Mouse (Mus musculus): ENCODE results near the gene Kdm4a. TPM values are rescaled to one million over a fixed set of nuclear protein-coding genes. Genes with fewer than 3 reads are reported as not detected.
A peak's percentile ranks its signal among the peaks of the same experiment; 100 is the strongest.

The Kdm4a gene
- polyA plus RNA-seq, 1 experiment, result 2.6 TPM

DNA sequence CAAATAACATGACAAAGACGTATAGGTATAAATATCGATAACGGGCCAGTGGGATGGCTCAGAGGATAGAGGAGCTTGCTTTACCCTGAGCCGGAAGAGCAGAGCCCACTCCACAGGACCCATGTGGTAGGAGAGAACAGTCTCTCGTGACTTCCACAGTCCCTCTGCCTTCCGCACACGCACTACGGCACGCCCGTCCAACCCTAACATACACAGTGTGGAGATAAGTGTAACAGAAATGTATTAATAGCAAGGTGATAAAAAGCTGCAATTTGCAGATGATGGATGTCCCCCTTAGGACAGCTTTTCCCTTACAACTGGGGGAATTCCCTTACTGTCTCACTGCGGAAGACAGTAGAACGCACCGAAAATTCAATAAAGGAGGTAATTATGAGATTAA is 70.2 kb downstream of the Kdm4a start:
- no peak for TF ChIP-seq GATA1 (IDR thresholded peaks at IDR 0.05; ENCODE audit: low read length)
- peaks cover 43% of the 10 kb centered on the region for H3K4me1 ChIP-seq (ENCODE audit: control insufficient read depth)
- H3K36me3 ChIP-seq (ENCODE audit: control insufficient read depth), result peaks cover 19% of the 10 kb centered on the region
- H3K9me3 ChIP-seq (ENCODE audit: control insufficient read depth, low read length), result peaks cover 4% of the 10 kb centered on the region; the same call in 1 of the 2 replicates
- peak overlapping the region; percentile 16 for H3K4me3 ChIP-seq (replicated peaks)
- H3K27me3 ChIP-seq (ENCODE audit: control insufficient read depth), result no peaks in the 10 kb centered on the region

DNA sequence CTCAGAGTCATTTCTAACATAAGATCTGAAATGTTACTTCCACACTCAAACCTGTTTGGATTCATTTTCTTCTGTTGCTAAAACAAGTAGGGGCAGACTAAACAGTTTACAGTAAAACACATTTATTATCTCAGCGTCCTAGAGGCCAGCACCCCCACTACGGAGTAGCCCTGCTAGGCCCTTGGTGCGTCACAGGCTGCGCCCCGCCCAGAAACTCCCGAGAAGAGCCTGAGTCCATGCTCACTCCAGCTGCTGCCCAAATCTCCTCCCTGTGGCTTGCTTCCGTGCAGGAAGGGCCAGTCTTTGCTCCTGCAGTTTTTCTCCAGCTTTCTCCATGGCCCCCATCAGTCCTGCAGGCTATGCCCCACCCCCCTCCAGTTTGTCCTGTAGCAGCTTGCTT is 71.1 kb downstream of the Kdm4a start:
- H3K9me3 ChIP-seq (ENCODE audit: control insufficient read depth, low read length), result peaks cover 4% of the 10 kb centered on the region; the same call in 1 of the 2 replicates
- H3K27me3 ChIP-seq (ENCODE audit: control insufficient read depth), result no peaks in the 10 kb centered on the region
- peaks cover 43% of the 10 kb centered on the region for H3K4me1 ChIP-seq (ENCODE audit: control insufficient read depth)
- H3K36me3 ChIP-seq (ENCODE audit: control insufficient read depth), result peaks cover 19% of the 10 kb centered on the region
- no peak for TF ChIP-seq TAL1 (IDR thresholded peaks at IDR 0.05; ENCODE audit: low read length)
- TF ChIP-seq GATA1 (IDR thresholded peaks at IDR 0.05; ENCODE audit: low read length), result no peak
- H3K4me3 ChIP-seq (replicated peaks), result no peak overlapping the region

- peaks cover 30% of the 10 kb centered on the region for H3K4me1 ChIP-seq (ENCODE audit: control insufficient read depth)
- peaks cover 21% of the 10 kb centered on the region for H3K36me3 ChIP-seq (ENCODE audit: control insufficient read depth)
These were observed 74.4 kb downstream of the Kdm4a start for GRCm38 (mm10) chr4:118105256-118106053.

DNA sequence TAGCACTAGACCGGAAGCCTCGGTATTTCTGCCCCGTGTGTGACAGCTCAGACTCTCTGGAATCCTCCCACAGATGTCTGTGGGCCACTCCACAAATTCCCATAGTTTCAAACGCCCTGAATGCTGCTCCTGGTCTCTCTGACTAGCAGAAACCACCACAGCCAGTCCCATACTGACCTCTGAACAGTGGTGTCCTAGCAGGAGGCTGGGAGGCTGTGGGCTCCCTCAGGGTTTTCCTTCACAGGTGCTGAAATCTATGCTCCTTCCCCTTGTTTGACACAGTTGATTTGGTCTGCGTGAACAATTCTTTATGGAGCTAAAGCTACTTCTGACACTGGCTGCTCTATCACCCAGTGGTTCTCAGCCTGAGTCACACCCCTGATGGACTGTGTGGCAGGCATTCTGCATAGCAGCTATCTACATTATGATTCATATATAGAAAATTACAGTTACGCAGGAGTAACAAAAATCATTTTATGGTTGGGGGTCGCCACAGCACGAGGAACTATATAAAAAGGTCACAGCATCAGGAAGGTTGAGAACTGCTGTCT is 76.5 kb downstream of the Kdm4a start:
- no peaks in the 10 kb centered on the region for H3K27me3 ChIP-seq (ENCODE audit: control insufficient read depth)
- peaks cover 21% of the 10 kb centered on the region for H3K36me3 ChIP-seq (ENCODE audit: control insufficient read depth)
- peaks cover 18% of the 10 kb centered on the region for H3K4me1 ChIP-seq (ENCODE audit: control insufficient read depth)

More at GRCm38 (mm10) chr4:118105256-118106053, 74.4 kb downstream of the Kdm4a start:
- TF ChIP-seq GATA1 (IDR thresholded peaks at IDR 0.05; ENCODE audit: low read length) (no peak), TAL1 (IDR thresholded peaks at IDR 0.05; ENCODE audit: low read length) (no peak)
- Histone ChIP-seq H3K9me3 (ENCODE audit: control insufficient read depth, low read length) (no peaks in the 10 kb centered on the region; the same call in 1 of the 2 replicates), H3K4me3 (replicated peaks) (no peak overlapping the region), H3K27me3 (ENCODE audit: control insufficient read depth) (no peaks in the 10 kb centered on the region)

GRCm38 (mm10) chr4:118101497-118101896 is 78.3 kb downstream of the Kdm4a start:
- Histone ChIP-seq H3K9me3 (ENCODE audit: control insufficient read depth, low read length) (no peaks in the 10 kb centered on the region), H3K36me3 (ENCODE audit: control insufficient read depth) (peaks cover 9% of the 10 kb centered on the region), H3K27me3 (ENCODE audit: control insufficient read depth) (no peaks in the 10 kb centered on the region), H3K4me1 (ENCODE audit: control insufficient read depth) (peaks cover 16% of the 10 kb centered on the region), H3K4me3 (replicated peaks) (no peak overlapping the region)
- TF ChIP-seq GATA1 (IDR thresholded peaks at IDR 0.05; ENCODE audit: low read length), result no peak
- no peak for TF ChIP-seq TAL1 (IDR thresholded peaks at IDR 0.05; ENCODE audit: low read length)

More for the DNA sequence above, 76.5 kb downstream of the Kdm4a start:
- Histone ChIP-seq H3K4me3 (replicated peaks) (no peak overlapping the region), H3K9me3 (ENCODE audit: control insufficient read depth, low read length) (no peaks in the 10 kb centered on the region; the same call in 1 of the 2 replicates)
- no peak for TF ChIP-seq TAL1 (IDR thresholded peaks at IDR 0.05; ENCODE audit: low read length)
- TF ChIP-seq GATA1 (IDR thresholded peaks at IDR 0.05; ENCODE audit: low read length), result no peak

DNA sequence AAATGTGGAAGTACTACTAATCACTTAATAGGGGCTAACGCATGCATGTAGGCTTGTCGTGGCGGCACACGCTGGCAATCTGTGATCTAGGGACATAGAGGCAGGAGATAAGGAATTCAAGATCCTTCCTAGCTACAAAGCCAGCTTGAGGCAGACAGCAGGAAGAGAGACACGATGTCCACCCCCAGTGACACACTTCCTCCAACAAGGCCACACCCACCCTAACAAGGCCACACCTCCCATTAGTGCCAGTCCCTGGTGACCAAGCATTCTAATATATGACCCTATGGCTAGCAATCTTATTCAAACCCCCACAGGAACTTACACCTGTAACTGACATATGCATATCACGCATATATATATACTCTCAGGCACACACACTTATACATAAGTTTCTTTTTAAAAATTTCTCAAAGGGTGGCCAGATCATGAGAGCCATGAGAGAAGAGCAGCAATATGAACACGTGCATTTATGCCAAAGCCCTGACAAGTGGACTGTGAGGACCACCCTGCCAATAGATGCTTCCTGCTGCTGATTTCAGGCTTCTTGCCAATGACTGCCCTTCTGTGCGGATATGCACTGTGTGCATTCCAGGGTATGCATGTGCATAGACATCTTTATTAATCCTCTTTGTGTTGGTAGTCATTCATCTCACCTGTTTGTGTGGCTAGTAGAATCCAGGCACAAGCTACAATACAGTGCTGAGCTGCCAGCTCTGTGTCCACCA is 80.0 kb downstream of the Kdm4a start:
- peaks cover 8% of the 10 kb centered on the region for H3K4me1 ChIP-seq (ENCODE audit: control insufficient read depth)
- H3K9me3 ChIP-seq (ENCODE audit: control insufficient read depth, low read length), result no peaks in the 10 kb centered on the region
- no peaks in the 10 kb centered on the region for H3K27me3 ChIP-seq (ENCODE audit: control insufficient read depth)
- no peak for TF ChIP-seq TAL1 (IDR thresholded peaks at IDR 0.05; ENCODE audit: low read length)
- no peak for TF ChIP-seq GATA1 (IDR thresholded peaks at IDR 0.05; ENCODE audit: low read length)
- no peak overlapping the region for H3K4me3 ChIP-seq (replicated peaks)
- peaks cover 8% of the 10 kb centered on the region for H3K36me3 ChIP-seq (ENCODE audit: control insufficient read depth)

GRCm38 (mm10) chr4:118098571-118098970 is 81.3 kb downstream of the Kdm4a start:
- Histone ChIP-seq H3K4me1 (ENCODE audit: control insufficient read depth) (peaks cover 8% of the 10 kb centered on the region), H3K4me3 (replicated peaks) (no peak overlapping the region), H3K27me3 (ENCODE audit: control insufficient read depth) (no peaks in the 10 kb centered on the region), H3K9me3 (ENCODE audit: control insufficient read depth, low read length) (no peaks in the 10 kb centered on the region), H3K36me3 (ENCODE audit: control insufficient read depth) (peaks cover 8% of the 10 kb centered on the region)
- TF ChIP-seq TAL1 (IDR thresholded peaks at IDR 0.05; ENCODE audit: low read length) (no peak), GATA1 (IDR thresholded peaks at IDR 0.05; ENCODE audit: low read length) (no peak)

DNA sequence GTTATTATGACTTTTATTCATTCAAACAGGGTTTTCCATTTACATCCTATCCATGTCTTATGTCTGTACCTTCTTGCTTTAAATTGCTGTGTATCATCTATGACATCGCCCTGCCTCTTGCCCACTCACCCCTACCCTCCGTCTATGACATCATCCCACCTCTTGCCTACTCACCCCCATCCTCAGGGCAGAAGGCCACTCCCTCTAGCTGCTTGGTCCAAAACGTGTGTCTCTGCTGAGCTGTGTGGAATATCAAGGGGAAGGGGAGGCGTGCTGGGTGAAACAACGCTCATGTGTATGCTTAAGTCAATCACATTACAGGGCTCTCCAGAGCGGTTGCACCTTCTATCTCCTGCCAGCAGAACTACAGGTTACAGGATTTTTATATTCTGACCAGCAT is 83.8 kb downstream of the Kdm4a start:
- Histone ChIP-seq H3K9me3 (ENCODE audit: control insufficient read depth, low read length) (no peaks in the 10 kb centered on the region), H3K27me3 (ENCODE audit: control insufficient read depth) (no peaks in the 10 kb centered on the region), H3K36me3 (ENCODE audit: control insufficient read depth) (peaks cover 3% of the 10 kb centered on the region; the same call in 1 of the 2 replicates), H3K4me3 (replicated peaks) (no peak overlapping the region), H3K4me1 (ENCODE audit: control insufficient read depth) (peaks cover 8% of the 10 kb centered on the region)
- TF ChIP-seq GATA1 (IDR thresholded peaks at IDR 0.05; ENCODE audit: low read length) (no peak), TAL1 (IDR thresholded peaks at IDR 0.05; ENCODE audit: low read length) (no peak)

All from erythroblast, embryonic 14.5 days (primary cell).